In genomic region chr16:92825204-92825843, GRCm38 (mm10) we compare ENCODE assay signal across 11 mouse cellular contexts. TPM values are rescaled to one million over a fixed set of nuclear protein-coding genes. Genes with fewer than 3 reads are reported as not detected.
DNase-seq lines count a peak whose midpoint lies in the region; ATAC-seq and TF ChIP-seq lines count a peak whose summit lies in the region.
"Had no signal": no experiment of that assay in that cellular context is flagged by ENCODE, and none has a peak within 500 bp of the region (broad histone marks: within the 10 kb centered on the region; RNA-seq: fewer than 3 reads in every experiment).

No protein-coding gene starts in this region.

- no peak; the same call in 1 of the 2 replicates for TF ChIP-seq POLR2A in bone marrow, adult 2 months (IDR thresholded peaks at IDR 0.05; ENCODE audit: borderline replicate concordance, control insufficient read depth, low read depth, low read length)

- H3K9me3 ChIP-seq in liver, embryonic 14.5 days (ENCODE audit: control insufficient read depth, low read length) = no peaks in the 10 kb centered on the region
- H3K9me3 ChIP-seq: embryonic facial prominence, embryonic 12.5 days had no signal

- ATAC-seq in liver, embryonic 14.5 days (ENCODE audit: insufficient read depth) = peak; percentile 42

- no peaks in the 10 kb centered on the region; the same call in 1 of the 2 replicates for H3K27me3 ChIP-seq in liver, embryonic 14.5 days (ENCODE audit: control insufficient read depth, insufficient read depth, low read length)

- H3K9ac ChIP-seq in liver, embryonic 14.5 days (replicated peaks) = peak overlapping the region; percentile 94
- H3K9ac ChIP-seq: embryonic facial prominence, embryonic 12.5 days had no signal

- H3K36me3 ChIP-seq in liver, embryonic 14.5 days (replicated peaks; ENCODE audit: control insufficient read depth, insufficient read depth, low read depth) = no peaks in the 10 kb centered on the region
- H3K36me3 ChIP-seq: embryonic facial prominence, embryonic 12.5 days had no signal

- H3K4me1 ChIP-seq in bone marrow, adult 2 months (ENCODE audit: control insufficient read depth, insufficient read depth, low read length) = peaks cover 11% of the 10 kb centered on the region
- peaks cover 41% of the 10 kb centered on the region in 2 experiments for H3K4me1 ChIP-seq in liver, embryonic 14.5 days (replicated peaks; ENCODE audit: control insufficient read depth in 2 of 2, insufficient read depth in 2 of 2, low read length in 1 of 2)

- TF ChIP-seq CTCF in layer of hippocampus, adult 2 months (conservative IDR thresholded peaks at IDR 0.05) = no peak
- no peak for TF ChIP-seq CTCF in bone marrow, adult 2 months (IDR thresholded peaks at IDR 0.05; ENCODE audit: control insufficient read depth, insufficient read depth, low read length)
- no peak for TF ChIP-seq CTCF in liver, embryonic 14.5 days (IDR thresholded peaks at IDR 0.05; ENCODE audit: low read depth)

- H3K4me3 ChIP-seq in layer of hippocampus, adult 2 months = peak overlapping the region; percentile 17; the same call in 1 of the 2 replicates
- peak overlapping the region; percentile 82 for H3K4me3 ChIP-seq in bone marrow, adult 2 months (replicated peaks; ENCODE audit: control insufficient read depth, low read depth, low read length)
- peak overlapping the region; percentile 86 to 99 for H3K4me3 ChIP-seq in liver, embryonic 14.5 days (ENCODE audit: insufficient read depth in 1 of 2, low read depth in 2 of 2, low read length in 2 of 2)
- H3K4me3 ChIP-seq: embryonic facial prominence, embryonic 12.5 days had no signal

- peak overlapping the region; percentile 91 for H3K4me2 ChIP-seq in liver, embryonic 14.5 days (ENCODE audit: low read depth)
- H3K4me2 ChIP-seq: embryonic facial prominence, embryonic 12.5 days had no signal

- no peak overlapping the region for H3K27ac ChIP-seq in layer of hippocampus, adult 2 months
- peak overlapping the region; percentile 88 for H3K27ac ChIP-seq in bone marrow, adult 2 months (ENCODE audit: control insufficient read depth, insufficient read depth, low read depth, low read length, poor library complexity)
- peak overlapping the region; percentile 88 for H3K27ac ChIP-seq in liver, embryonic 14.5 days
- H3K27ac ChIP-seq: embryonic facial prominence, embryonic 12.5 days had no signal

- no peak for TF ChIP-seq EP300 in liver, embryonic 14.5 days (IDR thresholded peaks at IDR 0.05; ENCODE audit: low read depth)

- 2% methylated on average over 18 of the region's 18 CpGs for WGBS in bone marrow, adult 2 months
- WGBS in liver, embryonic 14.5 days (ENCODE audit: insufficient replicate concordance) = 12% methylated on average over 18 of the region's 18 CpGs

- no peak for DNase-seq in layer of hippocampus, adult 2 months (ENCODE audit: low spot score in 2 of 2)
- DNase-seq in layer of hippocampus, postnatal 25 days (ENCODE audit: extremely low spot score in 1 of 2, low spot score in 1 of 2) = no peak
- DNase-seq in liver, embryonic 14.5 days (ENCODE audit: low read depth in 3 of 3, low spot score in 3 of 3) = peak; percentile 49 to 58 (median 52)
- DNase-seq in spleen, postnatal 36 days (ENCODE audit: low spot score in 2 of 2) = peak; percentile 37 to 40
- no peak for DNase-seq in urinary bladder, postnatal 14 days (ENCODE audit: low spot score)
- DNase-seq in cerebellum, adult 11-12 months = no peak
- DNase-seq in frontal cortex, adult 2 months (ENCODE audit: extremely low spot score in 1 of 2, low spot score in 1 of 2) = no peak
- DNase-seq: gastrocnemius, postnatal 25 days; left cerebral cortex, postnatal 4 days had no signal

RNA-seq across cellular contexts. Expression of gene Runx1, which starts 0.6 kb away (rescaled TPM):
- total RNA-seq in layer of hippocampus, adult 2 months (2021) = 1 to 10 TPM in 1 of 2 experiments, under 1 TPM in 1; 0.95 to 1.4 TPM
- 1 to 10 TPM in 1 of 2 experiments, under 1 TPM in 1; 0.74 to 2.1 TPM for total RNA-seq in layer of hippocampus, postnatal 25 days (2021)
- polyA plus RNA-seq in bone marrow, adult 2 months (2011; ENCODE audit: insufficient read depth, insufficient read length, low replicate concordance, missing spikeins) = 15.8 and 24.5 TPM in 2 replicates
- polyA plus RNA-seq in liver, embryonic 14.5 days (2012; rRNA removed) = 2.7 and 3.0 TPM in 2 replicates
- 4.4 and 4.5 TPM in 2 replicates for polyA plus RNA-seq in liver, embryonic 14.5 days (2014; fragmentation: Nextera tagmentation; extraction: Ambion mirVana)
- 0.80 and 0.97 TPM in 2 replicates for polyA plus RNA-seq in frontal cortex, adult 2 months (2012; rRNA removed)

Comparison
In these comparisons a context has a peak if more than half of its experiments do, and no peak if none do; other contexts are left out.
1. DNase-seq: peak in liver, embryonic 14.5 days (3 of 3) and spleen, postnatal 36 days (2 of 2); none in layer of hippocampus, adult 2 months (0 of 2), layer of hippocampus, postnatal 25 days (0 of 2), urinary bladder, postnatal 14 days (single experiment), cerebellum, adult 11-12 months (single experiment) and frontal cortex, adult 2 months (0 of 2).
2. H3K4me3 ChIP-seq: peak in every context shown above with its lines; median percentile 92 in liver, embryonic 14.5 days; 82 in bone marrow, adult 2 months; 17 in layer of hippocampus, adult 2 months.